Mouse (Mus musculus): ENCODE results near the gene Zeb2.

DNA sequence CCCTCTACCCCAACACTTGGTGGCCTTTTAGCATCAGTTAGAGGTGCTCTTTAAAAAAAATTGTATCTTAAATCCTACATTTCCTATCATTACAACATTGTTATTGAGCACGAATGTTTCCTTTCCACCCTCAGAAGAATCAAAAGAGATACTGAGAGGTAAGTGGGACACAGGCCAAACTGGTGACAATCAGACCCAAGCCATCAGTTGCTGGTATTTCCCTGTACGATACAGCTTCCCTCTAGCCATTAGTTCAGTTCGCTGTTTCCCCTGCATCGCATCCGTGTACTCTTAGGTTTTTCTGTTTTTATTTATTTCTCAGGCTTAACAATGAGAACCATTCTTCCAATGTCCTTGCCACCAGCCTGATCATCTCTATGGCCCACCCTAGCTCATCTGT lies 41.6 kb upstream of the Zeb2 start:
- TF ChIP-seq CEBPB (IDR thresholded peaks at IDR 0.05; ENCODE audit: low read depth) (no peak), CTCF (IDR thresholded peaks at IDR 0.05; ENCODE audit: control insufficient read depth, insufficient read depth, insufficient read length) (no peak), MYOD1 (IDR thresholded peaks at IDR 0.05; ENCODE audit: control insufficient read depth, insufficient read length, low read depth) (no peak), MAX (IDR thresholded peaks at IDR 0.05) (no peak), USF1 (IDR thresholded peaks at IDR 0.05; ENCODE audit: low read depth) (no peak), FOSL1 (IDR thresholded peaks at IDR 0.05; ENCODE audit: insufficient read depth, low read length, poor library complexity, severe bottlenecking) (no peak), MYOG (IDR thresholded peaks at IDR 0.05; ENCODE audit: control insufficient read depth, extremely low read depth, insufficient read length) (no peak)

Data from C2C12 (cell line).